ENCODE assay signal across 8 mouse cellular contexts in genomic region chr8:70042583-70043455, GRCm38 (mm10). TPM values are rescaled to one million over a fixed set of nuclear protein-coding genes. Genes with fewer than 3 reads are reported as not detected.
DNase-seq lines count a peak whose midpoint lies in the region; ATAC-seq and TF ChIP-seq lines count a peak whose summit lies in the region.

TSS of gene Mau2 (minus strand) at chr8:70042734.
TSS of gene Sugp1 (plus strand) at chr8:70042813.

- H3K4me3 ChIP-seq in cortical plate, adult 2 months (ENCODE audit: insufficient read depth, low read length) = peak within 1 kb of the TSS; percentile 65
- peak within 1 kb of the TSS; percentile 100 for H3K4me3 ChIP-seq in megakaryocyte, embryonic 14.5 days (replicated peaks)

- peaks cover 22% of the 10 kb centered on the region for H3K36me3 ChIP-seq in megakaryocyte, embryonic 14.5 days (replicated peaks; ENCODE audit: low read length)

- H3K27me3 ChIP-seq in megakaryocyte, embryonic 14.5 days (replicated peaks) = no peaks in the 10 kb centered on the region

- H3K4me1 ChIP-seq in cortical plate, adult 2 months (ENCODE audit: control insufficient read depth, insufficient read depth, low read length) = peaks cover 10% of the 10 kb centered on the region
- H3K4me1 ChIP-seq in megakaryocyte, embryonic 14.5 days = peaks cover 74% of the 10 kb centered on the region

- ATAC-seq in activated CD4-positive, CD25-positive, alpha-beta regulatory T cell, adult 4 months = peak; percentile 95

- peak; percentile 94 to 95 for DNase-seq in gastrocnemius, adult 8-10 months (ENCODE audit: low spot score in 2 of 2)
- peak; percentile 95 for DNase-seq in hindlimb bud, embryonic 11.5 days (ENCODE audit: extremely low spot score, low read depth, low spot score)
- DNase-seq in left cerebral cortex, adult 8-10 months (ENCODE audit: low spot score in 2 of 2) = peak; percentile 91 to 93
- peak; percentile 96 to 97 for DNase-seq in right cerebral cortex, postnatal 10 days (ENCODE audit: low spot score in 2 of 2)
- DNase-seq in urinary bladder, postnatal 25 days (ENCODE audit: low spot score) = peak; percentile 96

- H3K9me3 ChIP-seq in megakaryocyte, embryonic 14.5 days = no peaks in the 10 kb centered on the region

- TF ChIP-seq POLR2A in cortical plate, adult 2 months (IDR thresholded peaks at IDR 0.05; ENCODE audit: extremely low read depth, insufficient read depth, low read length) = peak; percentile 91

- no peak for TF ChIP-seq CTCF in cortical plate, adult 2 months (IDR thresholded peaks at IDR 0.05; ENCODE audit: extremely low read depth, insufficient read depth, low read length)

- H3K27ac ChIP-seq in cortical plate, adult 2 months (ENCODE audit: insufficient read depth, low read length) = peak within 1 kb of the TSS; percentile 89

RNA-seq across cellular contexts. Expression of gene Mau2, which starts in this region (rescaled TPM):
- polyA plus RNA-seq in activated CD4-positive, CD25-positive, alpha-beta regulatory T cell, adult 4 months (2017; shearing (Covaris generic)) = 10 to 100 TPM; 36.4 to 50.1 TPM
- 80.5 and 86.1 TPM in 2 replicates for polyA plus RNA-seq in cortical plate, adult 2 months (2012; rRNA removed)
- total RNA-seq in gastrocnemius, adult 8-10 months (2022) = 10 to 100 TPM; 23.1 to 26.1 (median 24.6) TPM
- total RNA-seq in left cerebral cortex, adult 8-10 months (2022) = 10 to 100 TPM; 61.7 to 65.7 (median 65.3) TPM
- polyA plus RNA-seq in megakaryocyte, embryonic 14.5 days (2012; ENCODE audit: insufficient read depth, low replicate concordance) = 6.5 and 11.5 TPM in 2 replicates

RNA-seq across cellular contexts. Expression of gene Sugp1, which starts in this region (rescaled TPM):
- 10 to 100 TPM; 45.0 to 46.4 TPM for polyA plus RNA-seq in activated CD4-positive, CD25-positive, alpha-beta regulatory T cell, adult 4 months (2017; shearing (Covaris generic))
- 34.5 and 37.4 TPM in 2 replicates for polyA plus RNA-seq in cortical plate, adult 2 months (2012; rRNA removed)
- 10 to 100 TPM; 16.7 to 20.4 (median 18.1) TPM for total RNA-seq in gastrocnemius, adult 8-10 months (2022)
- total RNA-seq in left cerebral cortex, adult 8-10 months (2022) = 10 to 100 TPM; 53.0 to 56.4 (median 54.6) TPM
- polyA plus RNA-seq in megakaryocyte, embryonic 14.5 days (2012; ENCODE audit: insufficient read depth, low replicate concordance) = 38.9 and 42.3 TPM in 2 replicates

Comparison
In these comparisons a context has a peak if more than half of its experiments do, and no peak if none do; other contexts are left out.
1. Peak in every context shown above with its lines: DNase-seq, ATAC-seq, H3K4me3 ChIP-seq and H3K27ac ChIP-seq.